Mouse (Mus musculus) spleen, postnatal 4 days (tissue): Measurements from ENCODE around the gene Kctd19.

Experiments
- DNase-seq, 2 experiments: peaks; one replicate each; pipeline ENCODE4 v3.0.0; 2022; ENCODE audit warnings: low spot score in 2 of 2

Kctd19 gene

GRCm38 (mm10) chr8:105413391-105413790 is at the start of gene Kctd19, which contains the start of gene Lrrc36:
Gene Kctd19, minus strand, starts transcription at chr8:105413502.
Gene Lrrc36, plus strand, starts transcription at chr8:105413571.
- DNase-seq: peak; percentile 66 to 76

GRCm38 (mm10) chr8:105461085-105461803 is 47.9 kb upstream of the Kctd19 start:
- DNase-seq: no peak

- DNase-seq: no peak
Measured at GRCm38 (mm10) chr8:105455218-105455617, 41.9 kb upstream of the Kctd19 start.

GRCm38 (mm10) chr8:105454088-105454487 is 40.8 kb upstream of the Kctd19 start:
- no peak for DNase-seq

- no peak for DNase-seq
Measured at GRCm38 (mm10) chr8:105453296-105453695, 40.0 kb upstream of the Kctd19 start.

GRCm38 (mm10) chr8:105451903-105452603 is 38.8 kb upstream of the Kctd19 start:
- DNase-seq: no peak

- no peak for DNase-seq
Measured at GRCm38 (mm10) chr8:105450977-105451376, 37.7 kb upstream of the Kctd19 start.

GRCm38 (mm10) chr8:105448596-105448995 is 35.3 kb upstream of the Kctd19 start:
- no peak for DNase-seq

GRCm38 (mm10) chr8:105448188-105448587 is 34.9 kb upstream of the Kctd19 start:
- DNase-seq: no peak

- DNase-seq: no peak
Measured at GRCm38 (mm10) chr8:105446127-105446552, 32.8 kb upstream of the Kctd19 start.

- no peak for DNase-seq
Measured at GRCm38 (mm10) chr8:105445296-105446126, 32.2 kb upstream of the Kctd19 start.

GRCm38 (mm10) chr8:105442661-105443060 is 29.4 kb upstream of the Kctd19 start:
- DNase-seq: no peak

- peak; percentile 59 to 87 for DNase-seq
Measured at GRCm38 (mm10) chr8:105441433-105441832, 28.1 kb upstream of the Kctd19 start.

- DNase-seq: peak; percentile 60 to 77
Measured at GRCm38 (mm10) chr8:105438865-105439264, 25.6 kb upstream of the Kctd19 start.

GRCm38 (mm10) chr8:105437078-105437748 is 23.9 kb upstream of the Kctd19 start:
- DNase-seq: no peak

GRCm38 (mm10) chr8:105436218-105436617 is 22.9 kb upstream of the Kctd19 start:
- DNase-seq: no peak

GRCm38 (mm10) chr8:105434136-105434535 is 20.8 kb upstream of the Kctd19 start:
- no peak for DNase-seq

- no peak for DNase-seq
Measured at GRCm38 (mm10) chr8:105433511-105433910, 20.2 kb upstream of the Kctd19 start.

GRCm38 (mm10) chr8:105433021-105433420 is 19.7 kb upstream of the Kctd19 start:
- DNase-seq: no peak

GRCm38 (mm10) chr8:105431743-105432515 is 18.6 kb upstream of the Kctd19 start:
- DNase-seq: no peak

- no peak for DNase-seq
Measured at GRCm38 (mm10) chr8:105426878-105427277, 13.6 kb upstream of the Kctd19 start.
